Mouse (Mus musculus): ENCODE data around the gene Gm5538. TPM values are rescaled to one million over a fixed set of nuclear protein-coding genes. Genes with fewer than 3 reads are reported as not detected.

Gm5538 gene
- not detected in 2 replicates for polyA plus RNA-seq (2012; ENCODE audit: insufficient read depth, insufficient read length, missing spikeins)

DNA sequence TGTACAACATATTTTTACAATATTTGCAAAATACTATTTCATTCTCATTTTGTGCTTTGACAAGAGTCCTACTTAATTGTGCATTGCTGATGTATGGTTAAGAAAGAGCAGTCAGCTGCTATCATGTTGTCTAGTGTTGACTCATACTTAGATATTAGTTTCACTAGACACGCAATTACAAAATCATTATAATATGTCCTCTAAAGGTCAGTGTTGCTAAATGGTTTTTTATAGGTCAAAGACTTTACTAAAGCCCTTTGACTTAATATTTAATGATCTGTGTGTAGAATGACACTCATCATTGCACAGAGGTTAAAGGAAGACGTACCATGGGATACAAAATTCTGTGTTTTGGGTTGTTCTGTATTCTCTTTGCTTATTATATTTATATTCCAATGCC is at the start of gene Gm5538:
Gm5538 (plus strand) TSS at position 301 of the 400 bp plus-strand sequence.
- Histone ChIP-seq H3K4me1 (ENCODE audit: control insufficient read depth, insufficient read depth, low read length) (no peaks in the 10 kb centered on the region), H3K27ac (ENCODE audit: insufficient read depth, low read depth, low read length) (no peak within 1 kb of the TSS), H3K4me3 (ENCODE audit: insufficient read depth, low read length) (no peak within 1 kb of the TSS)
- no peak for TF ChIP-seq CTCF (IDR thresholded peaks at IDR 0.05; ENCODE audit: low read depth, low read length)
- no peak for TF ChIP-seq POLR2A (IDR thresholded peaks at IDR 0.05; ENCODE audit: borderline replicate concordance, low read depth, low read length)

DNA sequence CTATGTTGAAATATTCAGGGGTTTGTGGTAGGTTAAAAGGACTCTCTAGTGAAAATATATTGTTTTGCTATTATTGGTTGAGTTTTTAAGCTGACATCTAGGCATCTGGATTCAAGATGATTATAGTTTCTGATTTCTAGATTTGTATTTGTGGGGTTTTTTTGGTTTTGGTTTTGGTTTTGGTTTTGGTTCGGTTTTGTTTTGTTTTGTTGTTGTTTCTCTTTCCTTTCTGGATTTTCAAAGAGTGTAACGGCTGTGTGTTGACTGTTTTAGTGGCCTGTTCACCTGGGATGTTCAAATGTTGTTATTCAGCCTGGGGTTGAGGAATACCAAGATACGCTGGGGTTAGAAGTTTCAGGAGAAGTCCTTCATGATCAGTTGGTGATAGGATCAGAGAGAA is 32.2 kb upstream of the Gm5538 start:
- Histone ChIP-seq H3K4me1 (ENCODE audit: control insufficient read depth, insufficient read depth, low read length) (no peaks in the 10 kb centered on the region), H3K27ac (ENCODE audit: insufficient read depth, low read depth, low read length) (no peak overlapping the region), H3K4me3 (ENCODE audit: insufficient read depth, low read length) (no peak overlapping the region)
- no peak for TF ChIP-seq POLR2A (IDR thresholded peaks at IDR 0.05; ENCODE audit: borderline replicate concordance, low read depth, low read length)
- no peak for TF ChIP-seq CTCF (IDR thresholded peaks at IDR 0.05; ENCODE audit: low read depth, low read length)

DNA sequence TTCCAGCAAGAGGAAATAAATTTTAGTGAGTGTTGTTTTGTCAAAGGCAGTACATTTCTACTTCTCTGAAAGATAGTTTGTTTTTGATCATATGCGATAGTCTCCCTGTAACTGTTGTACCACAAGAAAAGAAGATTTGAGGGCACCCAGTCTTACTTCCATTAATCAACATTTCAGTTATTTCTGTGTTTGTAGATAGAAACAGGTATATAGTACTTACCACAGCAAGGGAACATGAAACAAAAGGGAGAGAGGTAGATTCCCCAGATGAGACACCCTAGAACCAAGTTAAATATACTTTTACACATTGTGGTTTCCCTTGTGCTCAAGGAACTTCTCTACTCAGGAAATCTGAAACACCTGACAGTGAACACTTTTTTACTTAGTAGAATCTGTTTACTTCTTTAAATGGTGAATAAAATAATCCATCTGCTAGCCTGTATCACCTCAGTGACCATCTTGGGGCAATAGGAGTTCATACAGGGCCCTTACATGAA is 26.9 kb upstream of the Gm5538 start:
- Histone ChIP-seq H3K4me1 (ENCODE audit: control insufficient read depth, insufficient read depth, low read length) (no peaks in the 10 kb centered on the region), H3K4me3 (ENCODE audit: insufficient read depth, low read length) (no peak overlapping the region), H3K27ac (ENCODE audit: insufficient read depth, low read depth, low read length) (no peak overlapping the region)
- no peak for TF ChIP-seq POLR2A (IDR thresholded peaks at IDR 0.05; ENCODE audit: borderline replicate concordance, low read depth, low read length)
- TF ChIP-seq CTCF (IDR thresholded peaks at IDR 0.05; ENCODE audit: low read depth, low read length) = no peak

DNA sequence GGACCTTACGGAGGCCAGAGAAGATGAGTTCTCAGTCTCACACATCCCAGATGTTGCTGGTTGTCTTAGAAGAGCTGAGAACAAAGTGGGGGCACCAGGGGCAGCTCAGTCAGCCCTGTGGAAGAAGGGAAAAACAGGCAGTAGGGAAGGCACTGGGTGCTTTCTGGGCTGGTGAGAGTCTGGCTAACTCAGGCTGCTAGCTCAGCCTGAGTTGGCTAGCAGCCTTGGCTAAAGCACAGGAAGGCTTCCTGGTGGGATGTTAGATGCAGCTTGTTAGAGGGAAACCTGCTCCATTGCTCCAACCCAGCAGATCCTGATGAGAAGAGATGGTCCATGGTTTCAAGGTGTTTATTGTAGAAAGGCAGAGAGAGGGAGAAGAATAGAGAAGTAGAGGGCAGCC is 10.3 kb downstream of the Gm5538 start:
- Histone ChIP-seq H3K4me3 (ENCODE audit: insufficient read depth, low read length) (no peak overlapping the region), H3K27ac (ENCODE audit: insufficient read depth, low read depth, low read length) (no peak overlapping the region), H3K4me1 (ENCODE audit: control insufficient read depth, insufficient read depth, low read length) (no peaks in the 10 kb centered on the region)
- TF ChIP-seq POLR2A (IDR thresholded peaks at IDR 0.05; ENCODE audit: borderline replicate concordance, low read depth, low read length) (no peak), CTCF (IDR thresholded peaks at IDR 0.05; ENCODE audit: low read depth, low read length) (no peak)

DNA sequence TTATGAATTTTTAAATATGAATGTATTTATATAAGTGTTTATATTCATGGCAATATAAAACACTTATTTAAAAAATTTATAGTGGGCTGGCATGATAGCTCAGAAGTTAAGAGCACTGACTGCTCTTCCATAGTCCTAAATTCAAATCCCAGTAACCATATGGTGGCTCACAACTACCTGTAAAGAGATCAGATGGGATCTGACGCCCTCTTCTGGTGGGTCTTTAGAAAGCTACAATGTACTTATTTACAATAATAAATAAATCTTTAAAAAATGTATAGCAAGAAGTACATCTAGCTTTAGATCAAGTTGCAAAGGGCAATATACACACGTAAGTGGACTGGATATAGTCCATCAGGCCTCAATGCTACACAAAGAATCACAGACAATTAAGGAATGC is 14.6 kb downstream of the Gm5538 start:
- TF ChIP-seq CTCF (IDR thresholded peaks at IDR 0.05; ENCODE audit: low read depth, low read length) = no peak
- TF ChIP-seq POLR2A (IDR thresholded peaks at IDR 0.05; ENCODE audit: borderline replicate concordance, low read depth, low read length) = no peak
- no peak overlapping the region for H3K27ac ChIP-seq (ENCODE audit: insufficient read depth, low read depth, low read length)
- no peaks in the 10 kb centered on the region for H3K4me1 ChIP-seq (ENCODE audit: control insufficient read depth, insufficient read depth, low read length)
- H3K4me3 ChIP-seq (ENCODE audit: insufficient read depth, low read length) = no peak overlapping the region

Other genes with a start within 250 kb of the Gm5538 start
- gene Gm8298, start 131.3 kb downstream of the Gm5538 start, polyA plus RNA-seq (2012; ENCODE audit: insufficient read depth, insufficient read length, missing spikeins) = not detected in 2 replicates
- gene C130079G13Rik, start 195.4 kb downstream of the Gm5538 start, polyA plus RNA-seq (2012; ENCODE audit: insufficient read depth, insufficient read length, missing spikeins) = not detected in 2 replicates

Measured in bone marrow macrophage, adult 2 months (primary cell).